Mouse (Mus musculus) kidney, embryonic 16.5 days (tissue): Measurements from ENCODE around the gene Rtp3. TPM values are rescaled to one million over a fixed set of nuclear protein-coding genes. Genes with fewer than 3 reads are reported as not detected.

Experiments
- ATAC-seq: fragments of 200-750 bp; cut with Nextera tagmentation; 2 replicates; pipeline ENCODE4 v1.8.0; 2017; ENCODE audit warnings: moderate TSS enrichment; ENCODE audit not compliant: low FRiP score, low TSS enrichment
- H3K27ac ChIP-seq: fragments of 300-500 bp; sonication (generic); 2 replicates; pipeline ENCODE4 v1.5.1; 2014; ENCODE audit warnings: low read length
- H3K27me3 ChIP-seq: fragments of 300-500 bp; sonication (generic); 2 replicates; pipeline ENCODE4 v1.6.1; 2014; ENCODE audit warnings: low read length, control low read depth, mixed read lengths; ENCODE audit not compliant: insufficient read depth
- H3K36me3 ChIP-seq: fragments of 300-500 bp; sonication (generic); 2 replicates; pipeline ENCODE4 v1.6.1; 2014; ENCODE audit warnings: low read length, control low read depth, mixed read lengths; ENCODE audit not compliant: insufficient read depth
- H3K4me1 ChIP-seq: fragments of 300-500 bp; sonication (generic); 2 replicates; pipeline ENCODE4 v1.6.1; 2014; ENCODE audit warnings: low read length, control low read depth, mixed read lengths; ENCODE audit not compliant: insufficient read depth
- H3K4me2 ChIP-seq: fragments of 300-500 bp; sonication (generic); replicated peaks from 2 replicates; pipeline ENCODE4 v1.6.1; 2014; ENCODE audit warnings: low read depth, low read length
- H3K4me3 ChIP-seq: fragments of 300-500 bp; sonication (generic); 2 replicates; pipeline ENCODE4 v1.5.1; 2014; ENCODE audit warnings: mild to moderate bottlenecking, low read length
- H3K9ac ChIP-seq: fragments of 300-500 bp; sonication (generic); replicated peaks from 2 replicates; pipeline ENCODE4 v1.6.1; 2014; ENCODE audit warnings: low read length
- H3K9me3 ChIP-seq: fragments of 300-500 bp; sonication (generic); 2 replicates; pipeline ENCODE4 v1.6.1; 2016; ENCODE audit warnings: low read length, control low read depth
- WGBS: fragments of 180-500 bp; shearing (Covaris S2); extraction: QIAGEN DNeasy Blood & Tissue Kit; methylation state at CpG from one replicate; pipeline ENCODE4 v1.1.7; 2014; 5-methylcytosine and 5-hydroxymethylcytosine counted together
- polyA plus RNA-seq: library from polyadenylated mRNA; unstranded; fragments of >200 nt; fragmentation: Nextera tagmentation; extraction: Ambion mirVana; gene quantifications from 2 replicates; pipeline ENCODE4 v1.2.1, GENCODE M21; 2015

The Rtp3 gene
- polyA plus RNA-seq, 1 experiment from 2014 or later: 0.44 TPM

DNA sequence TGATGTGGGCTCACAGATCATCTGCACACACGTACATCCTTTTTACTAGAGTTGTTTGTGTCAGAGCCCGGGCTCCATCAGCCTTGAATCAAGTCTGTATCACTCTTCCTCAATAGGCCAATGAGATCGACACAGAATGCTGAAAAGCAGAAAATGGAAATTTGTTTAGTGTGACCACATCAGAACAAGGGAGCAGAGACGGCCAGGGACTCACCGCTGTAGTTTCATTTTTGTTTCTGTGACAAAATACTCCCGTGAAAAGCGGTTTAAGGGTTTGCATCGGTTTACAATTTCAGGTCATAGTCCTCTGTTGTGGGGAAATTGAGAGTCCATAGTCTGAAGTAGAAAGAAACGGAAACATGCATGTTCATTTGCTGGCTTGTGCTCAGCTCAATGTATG lies 12.9 kb upstream of the Rtp3 start:
- no peaks in the 10 kb centered on the region for H3K27me3 ChIP-seq
- H3K9ac ChIP-seq: no peak overlapping the region
- no peak overlapping the region for H3K27ac ChIP-seq
- no peaks in the 10 kb centered on the region for H3K4me1 ChIP-seq
- 91% methylated on average over 9 of the region's 9 CpGs for WGBS
- no peak overlapping the region for H3K4me3 ChIP-seq
- no peak for ATAC-seq
- H3K4me2 ChIP-seq: no peak overlapping the region
- no peaks in the 10 kb centered on the region for H3K9me3 ChIP-seq
- no peaks in the 10 kb centered on the region for H3K36me3 ChIP-seq

- H3K4me2 ChIP-seq: no peak overlapping the region
- H3K27me3 ChIP-seq: no peaks in the 10 kb centered on the region
- H3K27ac ChIP-seq: no peak overlapping the region
- no peaks in the 10 kb centered on the region for H3K9me3 ChIP-seq
- no peaks in the 10 kb centered on the region for H3K4me1 ChIP-seq
- no peak overlapping the region for H3K4me3 ChIP-seq
- H3K36me3 ChIP-seq: no peaks in the 10 kb centered on the region
- 79% methylated on average over 12 of the region's 12 CpGs for whole genome bisulfite sequencing
- no peak overlapping the region for H3K9ac ChIP-seq
- no peak for ATAC-seq
Observed at GRCm38 (mm10) chr9:111001621-111002020, 11.2 kb upstream of the Rtp3 start.

GRCm38 (mm10) chr9:110999856-111000255 lies 9.5 kb upstream of the Rtp3 start:
- Histone ChIP-seq H3K36me3 (no peaks in the 10 kb centered on the region), H3K9ac (no peak overlapping the region), H3K4me3 (no peak overlapping the region), H3K27ac (no peak overlapping the region), H3K4me1 (no peaks in the 10 kb centered on the region), H3K27me3 (no peaks in the 10 kb centered on the region), H3K9me3 (no peaks in the 10 kb centered on the region), H3K4me2 (no peak overlapping the region)
- 73% methylated on average over 10 of the region's 10 CpGs for WGBS
- ATAC-seq: no peak

- no peak for ATAC-seq
- H3K27ac ChIP-seq: no peak overlapping the region
- no peak overlapping the region for H3K4me3 ChIP-seq
- no peaks in the 10 kb centered on the region for H3K4me1 ChIP-seq
- H3K4me2 ChIP-seq: no peak overlapping the region
- H3K9ac ChIP-seq: no peak overlapping the region
- WGBS: 86% methylated on average over 2 of the region's 2 CpGs
- no peaks in the 10 kb centered on the region for H3K36me3 ChIP-seq
- no peaks in the 10 kb centered on the region for H3K9me3 ChIP-seq
- no peaks in the 10 kb centered on the region for H3K27me3 ChIP-seq
Observed at GRCm38 (mm10) chr9:110999056-110999455, 8.7 kb upstream of the Rtp3 start.

- no peak for ATAC-seq
Observed at GRCm38 (mm10) chr9:110997245-110997644, 6.9 kb upstream of the Rtp3 start.

DNA sequence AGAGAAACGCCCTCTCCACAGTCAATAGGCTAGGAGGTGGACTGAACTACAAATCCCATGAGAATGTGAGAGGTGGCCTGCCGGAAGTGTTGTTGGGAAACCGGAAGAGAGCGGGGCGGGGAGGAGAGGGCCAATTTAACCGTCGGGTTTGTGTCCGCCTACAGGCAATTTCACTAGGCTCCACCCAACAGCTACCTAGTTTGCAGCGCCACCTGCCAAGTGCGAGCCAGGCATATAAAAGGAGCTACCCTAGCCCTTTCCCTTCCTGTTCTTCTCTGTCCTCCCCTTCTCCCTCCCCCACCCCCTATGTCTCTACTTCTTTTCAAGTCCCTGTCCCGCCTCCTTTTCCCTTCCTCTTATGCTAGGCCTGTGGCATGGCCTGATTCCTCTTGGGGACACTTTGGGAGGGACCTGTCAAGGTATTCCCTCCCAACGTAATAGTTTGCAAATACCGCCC lies 4.4 kb upstream of the Rtp3 start:
- 7% methylated on average over 13 of the region's 13 CpGs for WGBS
- peak; percentile 93 for ATAC-seq
- H3K4me1 ChIP-seq: no peaks in the 10 kb centered on the region
- peak overlapping the region; percentile 45 for H3K4me3 ChIP-seq
- H3K4me2 ChIP-seq: peak overlapping the region; percentile 56
- no peaks in the 10 kb centered on the region for H3K36me3 ChIP-seq
- H3K27ac ChIP-seq: peak overlapping the region; percentile 8; the same call in 1 of the 2 replicates
- no peaks in the 10 kb centered on the region for H3K27me3 ChIP-seq
- H3K9ac ChIP-seq: peak overlapping the region; percentile 50
- H3K9me3 ChIP-seq: no peaks in the 10 kb centered on the region

More at GRCm38 (mm10) chr9:110997245-110997644, 6.9 kb upstream of the Rtp3 start:
- Histone ChIP-seq H3K9me3 (no peaks in the 10 kb centered on the region), H3K4me2 (no peak overlapping the region), H3K27me3 (no peaks in the 10 kb centered on the region), H3K36me3 (no peaks in the 10 kb centered on the region), H3K4me1 (no peaks in the 10 kb centered on the region), H3K4me3 (no peak overlapping the region), H3K27ac (no peak overlapping the region), H3K9ac (no peak overlapping the region)
- 4% methylated on average over 5 of the region's 5 CpGs for WGBS

DNA sequence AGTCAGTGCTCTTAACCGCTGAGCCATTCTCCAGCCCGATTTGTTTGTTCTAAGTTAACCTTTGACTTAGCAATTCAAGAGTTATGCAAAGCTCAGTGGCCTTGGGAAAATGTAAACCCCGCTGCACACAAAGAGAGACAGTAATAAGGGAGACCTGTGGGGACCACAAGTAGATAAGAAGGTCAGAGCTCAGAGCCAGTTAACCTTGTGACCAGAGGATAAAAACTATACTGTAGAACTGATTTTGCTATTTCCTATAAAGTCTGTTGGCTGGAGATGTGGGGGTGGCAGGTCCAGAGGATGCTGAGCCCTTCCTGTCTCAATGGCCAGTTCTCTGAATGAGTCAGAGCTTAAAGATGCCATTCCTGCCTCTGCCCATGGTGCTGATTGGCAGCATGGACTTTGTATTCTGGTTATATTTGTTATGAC lies 2.9 kb upstream of the Rtp3 start:
- Histone ChIP-seq H3K36me3 (no peaks in the 10 kb centered on the region), H3K4me3 (no peak overlapping the region), H3K27ac (no peak overlapping the region), H3K4me2 (no peak overlapping the region), H3K9ac (no peak overlapping the region), H3K4me1 (no peaks in the 10 kb centered on the region), H3K27me3 (no peaks in the 10 kb centered on the region), H3K9me3 (no peaks in the 10 kb centered on the region)
- no peak for ATAC-seq
- 28% methylated on average over 3 of the region's 3 CpGs for WGBS

DNA sequence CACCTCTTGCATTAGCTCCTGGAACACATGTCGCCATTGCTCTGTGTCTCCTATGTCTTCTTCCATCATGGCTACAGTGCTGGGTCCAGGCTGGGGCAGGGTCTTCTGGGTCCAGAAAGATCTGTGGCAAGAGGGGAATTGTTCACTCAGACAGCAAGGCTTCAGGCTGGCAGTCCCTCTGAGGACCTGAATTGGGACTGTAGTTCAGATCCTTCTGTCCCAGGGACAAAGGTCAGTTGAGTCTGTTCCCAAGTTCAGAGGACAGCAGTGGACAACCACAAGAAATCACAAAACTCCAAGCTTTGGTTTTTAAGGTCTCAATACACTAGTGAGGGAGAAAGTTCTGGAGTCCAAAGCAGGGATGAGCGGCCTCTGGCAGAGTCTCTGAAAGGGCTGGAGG lies 840 bp downstream of the Rtp3 start:
- Histone ChIP-seq H3K36me3 (no peaks in the 10 kb centered on the region), H3K4me3 (no peak overlapping the region), H3K9me3 (no peaks in the 10 kb centered on the region), H3K4me2 (no peak overlapping the region), H3K27me3 (no peaks in the 10 kb centered on the region), H3K9ac (no peak overlapping the region), H3K27ac (no peak overlapping the region; the same call in 1 of the 2 replicates), H3K4me1 (no peaks in the 10 kb centered on the region)
- no peak for ATAC-seq
- WGBS: 94% methylated on average over 2 of the region's 2 CpGs

DNA sequence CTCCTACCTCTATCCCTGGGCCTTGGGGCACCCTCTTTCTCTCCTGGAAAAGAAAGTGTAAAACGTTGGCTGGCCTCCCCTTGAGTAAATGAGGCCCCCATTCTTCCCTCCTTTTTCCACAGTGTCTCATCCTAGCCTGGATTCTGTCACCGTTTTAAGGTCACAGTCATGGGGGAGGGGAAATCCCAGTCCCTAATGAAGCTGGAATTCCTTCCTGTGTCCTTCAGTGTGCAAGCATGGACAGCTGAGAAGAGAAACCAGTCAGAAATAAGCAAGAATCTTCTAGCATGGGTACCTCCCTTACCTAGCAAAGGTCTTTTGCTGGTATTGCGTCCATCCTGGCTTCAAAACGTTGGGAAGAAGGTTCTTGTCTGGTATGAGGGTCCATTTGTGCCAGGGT lies 1.2 kb downstream of the Rtp3 start:
- no peaks in the 10 kb centered on the region for H3K27me3 ChIP-seq
- 63% methylated on average over 4 of the region's 4 CpGs for WGBS
- no peak overlapping the region for H3K9ac ChIP-seq
- no peaks in the 10 kb centered on the region for H3K9me3 ChIP-seq
- no peaks in the 10 kb centered on the region for H3K36me3 ChIP-seq
- H3K4me1 ChIP-seq: no peaks in the 10 kb centered on the region
- H3K27ac ChIP-seq: no peak overlapping the region
- H3K4me3 ChIP-seq: no peak overlapping the region
- H3K4me2 ChIP-seq: no peak overlapping the region
- ATAC-seq: no peak

DNA sequence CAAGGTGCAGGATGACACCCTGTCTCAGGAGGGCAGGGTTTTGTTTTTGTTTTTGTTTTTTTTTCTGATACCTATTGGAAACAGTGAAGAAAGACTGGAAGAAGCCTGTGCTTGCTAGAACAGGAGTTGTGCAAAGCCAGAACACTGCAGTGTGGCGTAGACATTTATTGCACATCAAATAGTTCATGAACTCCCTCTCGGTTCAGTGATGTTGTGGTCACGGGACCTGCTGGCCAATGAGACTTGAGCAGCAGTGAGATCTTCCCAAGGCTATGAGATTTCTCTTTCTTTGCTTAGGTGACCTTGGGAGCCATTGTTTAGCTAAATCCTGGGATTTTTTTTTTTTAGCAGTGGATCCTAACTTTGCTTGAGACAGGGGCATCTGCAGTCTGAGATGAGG lies 2.3 kb downstream of the Rtp3 start:
- no peak for ATAC-seq
- H3K9ac ChIP-seq: no peak overlapping the region
- H3K27me3 ChIP-seq: no peaks in the 10 kb centered on the region
- no peaks in the 10 kb centered on the region for H3K36me3 ChIP-seq
- WGBS: 69% methylated on average over 3 of the region's 3 CpGs
- H3K4me2 ChIP-seq: no peak overlapping the region
- H3K27ac ChIP-seq: no peak overlapping the region
- H3K9me3 ChIP-seq: no peaks in the 10 kb centered on the region
- H3K4me3 ChIP-seq: no peak overlapping the region
- no peaks in the 10 kb centered on the region for H3K4me1 ChIP-seq
